In the genomic region with DNA sequence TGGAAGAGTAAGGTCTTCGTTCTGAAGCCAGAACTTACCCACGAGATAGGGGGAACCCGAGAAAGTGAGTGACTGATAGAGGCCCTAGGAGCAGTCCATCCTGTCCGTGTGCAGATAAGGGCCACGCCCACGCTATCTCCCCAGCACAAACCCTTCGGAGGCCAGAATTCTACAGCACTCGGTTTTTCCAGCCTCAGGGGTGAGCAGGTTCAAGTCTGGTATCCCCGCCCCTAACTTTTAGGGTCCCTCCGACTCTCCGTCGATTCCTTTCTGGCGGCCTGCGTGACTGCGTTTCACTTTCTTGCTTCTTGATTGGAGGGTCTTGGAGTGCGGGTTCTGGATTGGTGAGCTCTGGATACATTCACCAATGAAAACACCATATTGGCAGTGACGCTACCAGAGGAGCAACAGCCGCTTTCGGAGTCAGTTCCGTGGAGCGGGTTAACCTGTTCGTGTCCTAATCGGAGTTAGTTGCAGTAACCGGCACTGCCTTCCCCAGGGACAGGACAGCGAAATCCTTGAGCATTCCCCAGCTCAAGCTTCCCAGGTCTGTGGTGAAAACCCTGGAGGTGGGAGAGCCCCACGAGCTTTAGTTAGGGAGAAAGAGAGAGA, we compare ENCODE assay signal across 8 mouse cellular contexts. TPM values are rescaled to one million over a fixed set of nuclear protein-coding genes. Genes with fewer than 3 reads are reported as not detected.
DNase-seq lines count a peak whose midpoint lies in the region; ATAC-seq and TF ChIP-seq lines count a peak whose summit lies in the region.

A gene (minus strand): TSS at position 271 of the 612 bp plus-strand sequence.

- peaks cover 41 to 72% of the 10 kb centered on the region in 2 experiments for H3K36me3 ChIP-seq in CH12.LX (replicated peaks in 1 of 2; ENCODE audit: control insufficient read depth in 1 of 2, insufficient read depth in 1 of 2, low read length in 1 of 2)
- H3K36me3 ChIP-seq in forebrain, embryonic 11.5 days (ENCODE audit: control insufficient read depth, insufficient read depth, low read length): peaks cover 7% of the 10 kb centered on the region; the same call in 1 of the 2 replicates
- H3K36me3 ChIP-seq in heart, postnatal 0 days (replicated peaks; ENCODE audit: control insufficient read depth, insufficient read depth, low read length): peaks cover 51% of the 10 kb centered on the region
- peaks cover 47% of the 10 kb centered on the region for H3K36me3 ChIP-seq in liver, embryonic 16.5 days (ENCODE audit: control insufficient read depth, insufficient read depth)
- peaks cover 65% of the 10 kb centered on the region for H3K36me3 ChIP-seq in neural tube, embryonic 13.5 days
- H3K36me3 ChIP-seq in testis, adult 2 months (ENCODE audit: control insufficient read depth, insufficient read depth, low read length): no peaks in the 10 kb centered on the region

- TF ChIP-seq CTCF in CH12.LX (conservative IDR thresholded peaks at IDR 0.05 in 1 of 2, IDR thresholded peaks at IDR 0.05 in 1 of 2; ENCODE audit: low read depth in 2 of 2, low read length in 2 of 2): no peak
- TF ChIP-seq CTCF in heart, postnatal 0 days (IDR thresholded peaks at IDR 0.05; ENCODE audit: low read depth): no peak
- no peak for TF ChIP-seq CTCF in testis, adult 2 months (IDR thresholded peaks at IDR 0.05; ENCODE audit: control insufficient read depth, insufficient read depth, insufficient replicate concordance, low read depth, low read length)

- under 1% methylated on average over 26 of the region's 26 CpGs for WGBS in forebrain, embryonic 11.5 days
- WGBS in heart, postnatal 0 days: under 1% methylated on average over 26 of the region's 26 CpGs
- WGBS in liver, embryonic 16.5 days (ENCODE audit: insufficient replicate concordance): under 1% methylated on average over 26 of the region's 26 CpGs
- WGBS in neural tube, embryonic 13.5 days: under 1% methylated on average over 26 of the region's 26 CpGs

- H3K4me1 ChIP-seq in CH12.LX (ENCODE audit: control insufficient read depth in 1 of 2, insufficient read depth in 2 of 2): peaks cover 0 to 26% of the 10 kb centered on the region in 2 experiments; a peak in 2 of 4 replicates
- H3K4me1 ChIP-seq in forebrain, embryonic 11.5 days (replicated peaks; ENCODE audit: control insufficient read depth, insufficient read depth, low read length): peaks cover 11% of the 10 kb centered on the region; the same call in 1 of the 2 replicates
- H3K4me1 ChIP-seq in heart, postnatal 0 days (ENCODE audit: control insufficient read depth, insufficient read depth): peaks cover 7% of the 10 kb centered on the region
- H3K4me1 ChIP-seq in liver, embryonic 16.5 days (ENCODE audit: control insufficient read depth, low read depth, low read length): peaks cover 50% of the 10 kb centered on the region
- peaks cover 45% of the 10 kb centered on the region for H3K4me1 ChIP-seq in neural tube, embryonic 13.5 days (replicated peaks)
- peaks cover 26% of the 10 kb centered on the region for H3K4me1 ChIP-seq in testis, adult 2 months (ENCODE audit: control insufficient read depth, insufficient read depth, low read length)

- no peak for TF ChIP-seq EP300 in CH12.LX (IDR thresholded peaks at IDR 0.05; ENCODE audit: low read length)
- TF ChIP-seq EP300 in heart, postnatal 0 days (IDR thresholded peaks at IDR 0.05; ENCODE audit: low read depth): no peak

- peak within 1 kb of the TSS; percentile 58 for H3K27ac ChIP-seq in CH12.LX (ENCODE audit: insufficient read depth, low read depth)
- H3K27ac ChIP-seq in forebrain, embryonic 11.5 days (ENCODE audit: low read depth, low read length): peak within 1 kb of the TSS; percentile 68
- H3K27ac ChIP-seq in heart, postnatal 0 days (ENCODE audit: low read depth): peak within 1 kb of the TSS; percentile 83
- H3K27ac ChIP-seq in liver, embryonic 16.5 days (ENCODE audit: low read length): peak within 1 kb of the TSS; percentile 100
- peak within 1 kb of the TSS; percentile 78 for H3K27ac ChIP-seq in neural tube, embryonic 13.5 days (replicated peaks)
- H3K27ac ChIP-seq in testis, adult 2 months (ENCODE audit: control insufficient read depth, insufficient read depth, low read depth, low read length): peak within 1 kb of the TSS; percentile 95

- peak; percentile 40; the same call in 1 of the 2 replicates for TF ChIP-seq POLR2A in CH12.LX (IDR thresholded peaks at IDR 0.05; ENCODE audit: low read depth, low read length)
- TF ChIP-seq POLR2A in testis, adult 2 months (IDR thresholded peaks at IDR 0.05; ENCODE audit: control insufficient read depth, low read depth, low read length): 0 out of 2 replicates have a peak, but pooled peaks have one; percentile 26

- H3K4me3 ChIP-seq in CH12.LX (replicated peaks in 1 of 3; ENCODE audit: low read depth in 2 of 3, low read length in 2 of 3, poor library complexity in 1 of 3): peak within 1 kb of the TSS; percentile 59 to 92 (median 70)
- peak within 1 kb of the TSS; percentile 65 for H3K4me3 ChIP-seq in forebrain, embryonic 11.5 days (ENCODE audit: low read depth, low read length)
- H3K4me3 ChIP-seq in heart, postnatal 0 days (ENCODE audit: low read depth, low read length): peak within 1 kb of the TSS; percentile 69
- peak within 1 kb of the TSS; percentile 87 for H3K4me3 ChIP-seq in liver, embryonic 16.5 days (ENCODE audit: low read depth, low read length)
- peak within 1 kb of the TSS; percentile 63 for H3K4me3 ChIP-seq in neural tube, embryonic 13.5 days
- H3K4me3 ChIP-seq in testis, adult 2 months (ENCODE audit: control insufficient read depth, low read depth, low read length): peak within 1 kb of the TSS; percentile 96

- H3K4me2 ChIP-seq in CH12.LX (ENCODE audit: insufficient read depth, low read depth, poor library complexity, severe bottlenecking): peak within 1 kb of the TSS; percentile 70
- peak within 1 kb of the TSS; percentile 88 for H3K4me2 ChIP-seq in forebrain, embryonic 11.5 days (ENCODE audit: low read depth, low read length, severe bottlenecking)
- H3K4me2 ChIP-seq in heart, postnatal 0 days (ENCODE audit: low read depth, low read length): peak within 1 kb of the TSS; percentile 78
- H3K4me2 ChIP-seq in liver, embryonic 16.5 days (ENCODE audit: low read depth, low read length): peak within 1 kb of the TSS; percentile 63
- peak within 1 kb of the TSS; percentile 91 for H3K4me2 ChIP-seq in neural tube, embryonic 13.5 days

- H3K9me3 ChIP-seq in CH12.LX (replicated peaks; ENCODE audit: low read length): no peaks in the 10 kb centered on the region
- no peaks in the 10 kb centered on the region for H3K9me3 ChIP-seq in forebrain, embryonic 11.5 days (ENCODE audit: control insufficient read depth, low read length)
- no peaks in the 10 kb centered on the region for H3K9me3 ChIP-seq in heart, postnatal 0 days (replicated peaks; ENCODE audit: control insufficient read depth, low read length)
- no peaks in the 10 kb centered on the region for H3K9me3 ChIP-seq in liver, embryonic 16.5 days (replicated peaks; ENCODE audit: control insufficient read depth, low read length)
- H3K9me3 ChIP-seq in neural tube, embryonic 13.5 days: no peaks in the 10 kb centered on the region

- dilution Hi-C loops in CH12.LX (cut with MboI; ENCODE audit: extremely low pct_ligation_motif_present, extremely low pct_unique_long_range_greater_than_20kb, low sequenced_read_pairs): no loop called here

- TF ChIP-seq RAD21 in CH12.LX (IDR thresholded peaks at IDR 0.05; ENCODE audit: low read depth, low read length): no peak

- ATAC-seq in forebrain, embryonic 11.5 days (replicated peaks; ENCODE audit: low FRiP score): peak; percentile 99
- ATAC-seq in heart, postnatal 0 days (ENCODE audit: insufficient read depth, low read depth): peak; percentile 97
- ATAC-seq in liver, embryonic 16.5 days (ENCODE audit: low read depth): peak; percentile 93
- peak; percentile 98 for ATAC-seq in neural tube, embryonic 13.5 days (ENCODE audit: low read depth)

- peak; percentile 98 for DNase-seq in CH12.LX (ENCODE audit: extremely low read depth)
- DNase-seq in c-Kit-positive CD71-positive TER-119-negative erythroid progenitor cells, embryonic 14.5 days (ENCODE audit: low read depth): peak; percentile 99
- peak; percentile 90 for DNase-seq in forebrain, embryonic 11.5 days (ENCODE audit: low spot score)
- DNase-seq in heart, postnatal 0 days (ENCODE audit: low spot score): peak; percentile 99
- DNase-seq in kidney, postnatal 4 days: peak; percentile 86 to 93

- in situ Hi-C loops in CH12.LX (cut with MboI; ENCODE audit: low pct_ligation_motif_present, low pct_unique_long_range_greater_than_20kb, low sequenced_read_pairs): no loop called here

- H3K27me3 ChIP-seq in CH12.LX (replicated peaks): no peaks in the 10 kb centered on the region
- H3K27me3 ChIP-seq in forebrain, embryonic 11.5 days (ENCODE audit: control insufficient read depth, insufficient read depth, low read length): no peaks in the 10 kb centered on the region
- H3K27me3 ChIP-seq in heart, postnatal 0 days (ENCODE audit: control insufficient read depth, insufficient read depth, low read length): no peaks in the 10 kb centered on the region
- H3K27me3 ChIP-seq in liver, embryonic 16.5 days (ENCODE audit: control insufficient read depth, insufficient read depth, low read depth, low read length): no peaks in the 10 kb centered on the region
- no peaks in the 10 kb centered on the region for H3K27me3 ChIP-seq in neural tube, embryonic 13.5 days
- no peaks in the 10 kb centered on the region for H3K27me3 ChIP-seq in testis, adult 2 months (ENCODE audit: control insufficient read depth, insufficient read depth, low read length)

- H3K79me2 ChIP-seq in CH12.LX (replicated peaks; ENCODE audit: control insufficient read depth, extremely low read depth, insufficient read depth, poor library complexity, severe bottlenecking): no peaks in the 10 kb centered on the region

- peak within 1 kb of the TSS; percentile 77 for H3K9ac ChIP-seq in CH12.LX (ENCODE audit: insufficient read depth, low read depth)
- H3K9ac ChIP-seq in forebrain, embryonic 11.5 days (ENCODE audit: low read length): peak within 1 kb of the TSS; percentile 77
- H3K9ac ChIP-seq in heart, postnatal 0 days (replicated peaks; ENCODE audit: low read depth, low read length): peak within 1 kb of the TSS; percentile 69
- H3K9ac ChIP-seq in liver, embryonic 16.5 days (ENCODE audit: low read depth, low read length): peak within 1 kb of the TSS; percentile 94
- H3K9ac ChIP-seq in neural tube, embryonic 13.5 days: peak within 1 kb of the TSS; percentile 78

TF ChIP-seq in CH12.LX, 34 proteins besides CTCF, POLR2A, EP300 and RAD21 (continues in another document):
- no peak for TF ChIP-seq MEF2A (IDR thresholded peaks at IDR 0.05; ENCODE audit: borderline replicate concordance, low read depth, low read length)

RNA-seq across cellular contexts. Expression of the gene that starts here (rescaled TPM):
- total RNA-seq in CH12.LX (2012; rRNA removed) (12.4 and 13.6 TPM in 2 replicates), CH12.LX (2014; rRNA removed) (10.5 and 13.7 TPM in 2 replicates)
- polyA plus RNA-seq in CH12.LX (2012; ENCODE audit: insufficient read length, low read depth): 13.9 and 15.1 TPM in 2 replicates
- 66.3 and 67.6 TPM in 2 replicates for polyA plus RNA-seq in forebrain, embryonic 11.5 days (2014; fragmentation: Nextera tagmentation; extraction: Ambion mirVana)
- total RNA-seq in heart, postnatal 0 days (2014; rRNA removed; ENCODE audit: low replicate concordance): 32.7 and 52.4 TPM in 2 replicates
- 24.3 and 24.6 TPM in 2 replicates for polyA plus RNA-seq in heart, postnatal 0 days (2015; fragmentation: Nextera tagmentation; extraction: Ambion mirVana)
- 205 and 206 TPM in 2 replicates for polyA plus RNA-seq in liver, embryonic 16.5 days (2015; fragmentation: Nextera tagmentation; extraction: Ambion mirVana)
- polyA plus RNA-seq in neural tube, embryonic 13.5 days (2015; fragmentation: Nextera tagmentation; extraction: Ambion mirVana): 43.1 and 47.2 TPM in 2 replicates
- 7.1 and 8.7 TPM in 2 replicates for polyA plus RNA-seq in testis, adult 2 months (2012; rRNA removed)

Comparison
In these comparisons a context has a peak if more than half of its experiments do, and no peak if none do; other contexts are left out.
1. Peak in every context shown above with its lines: DNase-seq, ATAC-seq, H3K4me3 ChIP-seq and H3K27ac ChIP-seq.